Comparison of ENCODE assay signal across 8 mouse cellular contexts in genomic region chr7:127243870-127244657, GRCm38 (mm10). TPM values are rescaled to one million over a fixed set of nuclear protein-coding genes. Genes with fewer than 3 reads are reported as not detected.
DNase-seq lines count a peak whose midpoint lies in the region; ATAC-seq and TF ChIP-seq lines count a peak whose summit lies in the region.

Gene Zfp771 (plus strand): TSS chr7:127244274.

- peak within 1 kb of the TSS; percentile 96 for H3K9ac ChIP-seq in MEL (ENCODE audit: control insufficient read depth, low read depth, low read length, poor library complexity, severe bottlenecking)
- peak within 1 kb of the TSS; percentile 88 for H3K9ac ChIP-seq in lung, postnatal 0 days (replicated peaks; ENCODE audit: low read depth)

- H3K27ac ChIP-seq in MEL (ENCODE audit: control insufficient read depth, low read depth, low read length) = peak within 1 kb of the TSS; percentile 97
- peak within 1 kb of the TSS; percentile 76 for H3K27ac ChIP-seq in cerebellum, adult 2 months (ENCODE audit: insufficient read depth, low read length)
- H3K27ac ChIP-seq in lung, postnatal 0 days (ENCODE audit: low read length) = peak within 1 kb of the TSS; percentile 93

- peak; percentile 95 for DNase-seq in MEL (ENCODE audit: low read depth, low spot score)
- DNase-seq in cerebellum, adult 2 months = peak; percentile 93 to 96
- DNase-seq in forelimb bud, embryonic 11.5 days (ENCODE audit: low read depth, low spot score) = peak; percentile 84
- peak; percentile 96 for DNase-seq in layer of hippocampus, adult 9-11 months
- peak; percentile 97 for DNase-seq in lung, postnatal 0 days (ENCODE audit: low spot score)
- peak; percentile 88 for DNase-seq in ovary, postnatal 14 days (ENCODE audit: low spot score)
- DNase-seq in thymus, postnatal 14 days = peak; percentile 95

- H3K4me3 ChIP-seq in MEL (ENCODE audit: control insufficient read depth in 1 of 2, insufficient read depth in 1 of 2, low read depth in 2 of 2, low read length in 2 of 2) = peak within 1 kb of the TSS; percentile 84 to 88
- H3K4me3 ChIP-seq in cerebellum, adult 2 months (replicated peaks; ENCODE audit: insufficient read depth, low read depth, low read length) = peak within 1 kb of the TSS; percentile 73
- H3K4me3 ChIP-seq in lung, postnatal 0 days (ENCODE audit: low read depth, low read length) = peak within 1 kb of the TSS; percentile 74

- peak; percentile 94 for ATAC-seq in hematopoietic stem cell, adult 5-6 weeks (replicated peaks in 1 of 2; ENCODE audit: insufficient read depth in 1 of 2, low FRiP score in 2 of 2, low TSS enrichment in 1 of 2, low read depth in 1 of 2, poor library complexity in 2 of 2, severe bottlenecking in 2 of 2)
- ATAC-seq in lung, postnatal 0 days = peak; percentile 98

- H3K27me3 ChIP-seq in MEL (ENCODE audit: control insufficient read depth in 1 of 2, insufficient read depth in 2 of 2, low read length in 2 of 2) = no peaks in the 10 kb centered on the region
- no peaks in the 10 kb centered on the region for H3K27me3 ChIP-seq in cerebellum, adult 2 months (ENCODE audit: control insufficient read depth, insufficient read depth, low read length)
- H3K27me3 ChIP-seq in lung, postnatal 0 days (replicated peaks; ENCODE audit: insufficient read depth, low read length) = no peaks in the 10 kb centered on the region

- peaks cover 4 to 15% of the 10 kb centered on the region in 2 experiments for H3K36me3 ChIP-seq in MEL (ENCODE audit: control insufficient read depth in 1 of 2, insufficient read depth in 2 of 2, low read length in 2 of 2)
- no peaks in the 10 kb centered on the region; the same call in 1 of the 2 replicates for H3K36me3 ChIP-seq in lung, postnatal 0 days (ENCODE audit: insufficient read depth, low read length)

- TF ChIP-seq RAD21 in MEL (IDR thresholded peaks at IDR 0.05; ENCODE audit: low read depth, low read length) = no peak

- peak in 1 of 3 experiments; percentile 7; a peak in 1 of 6 replicates for TF ChIP-seq CTCF in MEL (IDR thresholded peaks at IDR 0.05 in 2 of 3, conservative IDR thresholded peaks at IDR 0.05 in 1 of 3; ENCODE audit: control insufficient read depth in 1 of 3, insufficient read depth in 1 of 3, low read depth in 2 of 3, low read length in 3 of 3, poor library complexity in 1 of 3, severe bottlenecking in 1 of 3)
- no peak for TF ChIP-seq CTCF in cerebellum, adult 2 months (IDR thresholded peaks at IDR 0.05; ENCODE audit: borderline replicate concordance, insufficient read depth, low read depth, low read length)
- no peak; the same call in 1 of the 2 replicates for TF ChIP-seq CTCF in lung, postnatal 0 days (IDR thresholded peaks at IDR 0.05)

- H3K4me2 ChIP-seq in lung, postnatal 0 days (replicated peaks; ENCODE audit: low read depth, low read length) = peak within 1 kb of the TSS; percentile 81

- no peak; a peak in 1 of 4 replicates for TF ChIP-seq EP300 in MEL (IDR thresholded peaks at IDR 0.05; ENCODE audit: low read depth in 1 of 2, low read length in 2 of 2)
- TF ChIP-seq EP300 in lung, postnatal 0 days (IDR thresholded peaks at IDR 0.05) = no peak

- H3K9me3 ChIP-seq in MEL (replicated peaks; ENCODE audit: insufficient read depth, low read length) = no peaks in the 10 kb centered on the region
- no peaks in the 10 kb centered on the region for H3K9me3 ChIP-seq in lung, postnatal 0 days (ENCODE audit: low read length)

- peaks cover 17% of the 10 kb centered on the region for H3K79me2 ChIP-seq in MEL (ENCODE audit: control insufficient read depth, insufficient read depth, low read length, poor library complexity)

- H3K4me1 ChIP-seq in MEL (ENCODE audit: control insufficient read depth in 1 of 2, insufficient read depth in 2 of 2, low read length in 2 of 2) = peaks cover 4 to 14% of the 10 kb centered on the region in 2 experiments; a peak in 2 of 4 replicates
- H3K4me1 ChIP-seq in cerebellum, adult 2 months (ENCODE audit: control insufficient read depth, insufficient read depth, low read length) = peaks cover 16% of the 10 kb centered on the region
- H3K4me1 ChIP-seq in lung, postnatal 0 days (ENCODE audit: insufficient read depth, low read depth, low read length) = peaks cover 8% of the 10 kb centered on the region; the same call in 1 of the 2 replicates

- TF ChIP-seq POLR2A in MEL (IDR thresholded peaks at IDR 0.05; ENCODE audit: control insufficient read depth in 1 of 2, insufficient read depth in 1 of 2, low read depth in 1 of 2, low read length in 2 of 2, poor library complexity in 1 of 2) = peak; percentile 96
- peak; percentile 58 for TF ChIP-seq POLR2A in cerebellum, adult 2 months (IDR thresholded peaks at IDR 0.05; ENCODE audit: borderline replicate concordance, insufficient read depth, low read length)

- WGBS in cerebellum, adult 2 months = under 1% methylated on average over 51 of the region's 56 CpGs
- WGBS in lung, postnatal 0 days = 2% methylated on average over 36 of the region's 56 CpGs

TF ChIP-seq in MEL, 35 proteins besides CTCF, POLR2A, EP300 and RAD21:
- TF ChIP-seq POLR2AphosphoS2 (IDR thresholded peaks at IDR 0.05; ENCODE audit: low read length) (peak; percentile 78), GABPA (IDR thresholded peaks at IDR 0.05; ENCODE audit: low read depth, low read length) (no peak), MYC (IDR thresholded peaks at IDR 0.05; ENCODE audit: low read depth, low read length) (peak; percentile 71), ZKSCAN1 (IDR thresholded peaks at IDR 0.05; ENCODE audit: low read depth, low read length) (no peak), JUND (IDR thresholded peaks at IDR 0.05; ENCODE audit: low read depth, low read length) (no peak), TBP (IDR thresholded peaks at IDR 0.05; ENCODE audit: low read depth, low read length) (peak; percentile 75; the same call in 1 of the 2 replicates), NRF1 (IDR thresholded peaks at IDR 0.05; ENCODE audit: insufficient read depth, low read depth, low read length, poor library complexity, severe bottlenecking) (no peak), SMC3 (IDR thresholded peaks at IDR 0.05; ENCODE audit: low read depth, low read length) (no peak), SIN3A (IDR thresholded peaks at IDR 0.05; ENCODE audit: low read length) (no peak; the same call in 1 of the 2 replicates), KAT2A (conservative IDR thresholded peaks at IDR 0.05; ENCODE audit: low read depth, low read length) (no peak; the same call in 1 of the 2 replicates), MAZ (IDR thresholded peaks at IDR 0.05; ENCODE audit: low read depth, low read length) (no peak), MXI1 (IDR thresholded peaks at IDR 0.05; ENCODE audit: low read depth, low read length) (peak; percentile 91; the same call in 1 of the 2 replicates), TAL1 (IDR thresholded peaks at IDR 0.05; ENCODE audit: low read length) (no peak), CHD1 (IDR thresholded peaks at IDR 0.05; ENCODE audit: low read depth, low read length) (0 out of 2 replicates have a peak, but pooled peaks have one; percentile 1), POLR2AphosphoS5 (IDR thresholded peaks at IDR 0.05; ENCODE audit: borderline replicate concordance, low read depth, low read length) (no peak), ELF1 (IDR thresholded peaks at IDR 0.05; ENCODE audit: low read depth, low read length) (no peak; the same call in 1 of the 2 replicates), ZC3H11A (IDR thresholded peaks at IDR 0.05; ENCODE audit: low read depth, low read length) (no peak), MAX (IDR thresholded peaks at IDR 0.05; ENCODE audit: low read length) (peak; percentile 84), MEF2A (IDR thresholded peaks at IDR 0.05; ENCODE audit: extremely low read depth, insufficient replicate concordance, low read depth, low read length, poor library complexity, severe bottlenecking) (no peak), ZMIZ1 (IDR thresholded peaks at IDR 0.05; ENCODE audit: low read depth, low read length) (peak; percentile 87; the same call in 1 of the 2 replicates), USF1 (IDR thresholded peaks at IDR 0.05; ENCODE audit: low read depth, low read length) (peak; percentile 62), USF2 (IDR thresholded peaks at IDR 0.05; ENCODE audit: borderline replicate concordance in 1 of 2, insufficient read depth in 1 of 2, low read depth in 1 of 2, low read length in 2 of 2) (no peak), HCFC1 (IDR thresholded peaks at IDR 0.05; ENCODE audit: low read depth, low read length) (peak; percentile 29), GATA1 (IDR thresholded peaks at IDR 0.05; ENCODE audit: low read depth, low read length) (no peak), ETS1 (IDR thresholded peaks at IDR 0.05; ENCODE audit: low read depth, low read length) (peak; percentile 12; the same call in 1 of the 2 replicates), RCOR1 (IDR thresholded peaks at IDR 0.05; ENCODE audit: low read depth, low read length) (no peak), MAFK (IDR thresholded peaks at IDR 0.05; ENCODE audit: borderline replicate concordance, low read depth, low read length) (no peak), MYB (IDR thresholded peaks at IDR 0.05; ENCODE audit: low read depth, low read length) (no peak), UBTF (IDR thresholded peaks at IDR 0.05; ENCODE audit: borderline replicate concordance, insufficient read depth, low read depth, low read length) (0 out of 2 replicates have a peak, but pooled peaks have one; percentile 37), ZNF384 (IDR thresholded peaks at IDR 0.05; ENCODE audit: low read depth, low read length) (no peak), BHLHE40 (IDR thresholded peaks at IDR 0.05; ENCODE audit: borderline replicate concordance, low read depth, low read length) (no peak), TCF12 (IDR thresholded peaks at IDR 0.05; ENCODE audit: low read depth, low read length) (peak; percentile 55), NELFE (IDR thresholded peaks at IDR 0.05; ENCODE audit: low read depth, low read length) (peak; percentile 95), CHD2 (IDR thresholded peaks at IDR 0.05; ENCODE audit: low read length) (no peak), E2F4 (IDR thresholded peaks at IDR 0.05; ENCODE audit: borderline replicate concordance, low read depth, low read length) (no peak)

RNA-seq across cellular contexts. Expression of gene Zfp771, which starts in this region (rescaled TPM):
- 33.4 and 37.6 TPM in 2 replicates for total RNA-seq in MEL (2012; rRNA removed)
- polyA plus RNA-seq in MEL (2012; ENCODE audit: insufficient read depth in 1 of 2, insufficient read length in 2 of 2, low read depth in 1 of 2, low replicate concordance in 2 of 2, missing spikeins in 1 of 2) = 10 to 100 TPM in 1 of 2 experiments, not detected in 1; 58.3 TPM
- polyA plus RNA-seq in cerebellum, adult 2 months (2012; rRNA removed) = 88.7 and 95.4 TPM in 2 replicates
- 3.9 and 10.2 TPM in 2 replicates for total RNA-seq in hematopoietic stem cell, adult 5-6 weeks (2017)
- 34.9 and 36.9 TPM in 2 replicates for polyA plus RNA-seq in lung, postnatal 0 days (2015; fragmentation: Nextera tagmentation; extraction: Ambion mirVana)

Comparison
In these comparisons a context has a peak if more than half of its experiments do, and no peak if none do; other contexts are left out.
1. Peak in every context shown above with its lines: DNase-seq, ATAC-seq, H3K4me3 ChIP-seq and H3K27ac ChIP-seq.